Mouse (Mus musculus) heart, embryonic 12.5 days (tissue): ENCODE results near the gene Pja2. TPM values are rescaled to one million over a fixed set of nuclear protein-coding genes. Genes with fewer than 3 reads are reported as not detected.
"Not testable (repeated sequence)": the region's sequence is repeated elsewhere in the genome, so short reads cannot be mapped to it uniquely, and the experiment has no call there.

Source experiments
- ATAC-seq: fragments of 200-750 bp; cut with Nextera tagmentation; 2 replicates; pipeline ENCODE4 v1.8.0; 2017; ENCODE audit warnings: moderate TSS enrichment, moderate library complexity; ENCODE audit not compliant: insufficient number of reproducible peaks, low FRiP score
- H3K27ac ChIP-seq: fragments of 300-500 bp; sonication (generic); 2 replicates; pipeline ENCODE4 v1.5.1; 2016; ENCODE audit warnings: mild to moderate bottlenecking, moderate library complexity; ENCODE audit not compliant: poor library complexity, severe bottlenecking
- H3K27me3 ChIP-seq: fragments of 300-500 bp; sonication (generic); replicated peaks from 2 replicates; pipeline ENCODE4 v1.6.1; 2016; ENCODE audit warnings: mild to moderate bottlenecking, moderate library complexity
- H3K36me3 ChIP-seq: fragments of 300-500 bp; sonication (generic); 2 replicates; pipeline ENCODE4 v1.6.1; 2016; ENCODE audit warnings: mild to moderate bottlenecking, moderate library complexity
- H3K4me1 ChIP-seq: fragments of 300-500 bp; sonication (generic); replicated peaks from 2 replicates; pipeline ENCODE4 v1.6.1; 2016; ENCODE audit warnings: mild to moderate bottlenecking
- H3K4me2 ChIP-seq: fragments of 300-500 bp; sonication (generic); 2 replicates; pipeline ENCODE4 v1.6.1; 2016; ENCODE audit warnings: mild to moderate bottlenecking, moderate library complexity
- H3K4me3 ChIP-seq: fragments of 300-500 bp; sonication (generic); 2 replicates; pipeline ENCODE4 v1.5.1; 2016; ENCODE audit warnings: mild to moderate bottlenecking
- H3K9ac ChIP-seq: fragments of 300-500 bp; sonication (generic); 2 replicates; pipeline ENCODE4 v1.6.1; 2016; ENCODE audit warnings: mild to moderate bottlenecking, moderate library complexity
- H3K9me3 ChIP-seq: fragments of 300-500 bp; sonication (generic); replicated peaks from 2 replicates; pipeline ENCODE4 v1.6.1; 2016; ENCODE audit warnings: mild to moderate bottlenecking, moderate library complexity
- WGBS: fragments of 180-500 bp; shearing (Covaris S2); methylation state at CpG from one replicate; pipeline ENCODE4 v1.1.7; 2016; 5-methylcytosine and 5-hydroxymethylcytosine counted together
- polyA plus RNA-seq: library from polyadenylated mRNA; unstranded; fragments of >200 nt; fragmentation: Nextera tagmentation; extraction: Ambion mirVana; gene quantifications from 2 replicates; pipeline ENCODE4 v1.2.1, GENCODE M21; 2016

Pja2 gene
- polyA plus RNA-seq, 1 experiment from 2014 or later, result 87.5 TPM

- no peak overlapping the region for H3K4me3 ChIP-seq
- H3K36me3 ChIP-seq, result no peaks in the 10 kb centered on the region
- no peak overlapping the region for H3K4me2 ChIP-seq
- peaks cover 12% of the 10 kb centered on the region; the same call in 1 of the 2 replicates for H3K4me1 ChIP-seq
- no peaks in the 10 kb centered on the region for H3K9me3 ChIP-seq
- no peak overlapping the region for H3K9ac ChIP-seq
- 80% methylated on average over 4 of the region's 4 CpGs for WGBS
- no peak overlapping the region for H3K27ac ChIP-seq
- no peaks in the 10 kb centered on the region for H3K27me3 ChIP-seq
- ATAC-seq, result no peak
These were observed 2.2 kb upstream of the Pja2 start for GRCm38 (mm10) chr17:64333956-64334355.

- Histone ChIP-seq H3K4me3 (peak overlapping the region; percentile 100), H3K27me3 (no peaks in the 10 kb centered on the region), H3K36me3 (peaks cover 2% of the 10 kb centered on the region), H3K27ac (peak overlapping the region; percentile 95), H3K9me3 (no peaks in the 10 kb centered on the region), H3K9ac (peak overlapping the region; percentile 76), H3K4me2 (peak overlapping the region; percentile 87), H3K4me1 (peaks cover 12% of the 10 kb centered on the region; the same call in 1 of the 2 replicates)
- ATAC-seq, result no peak
- 20% methylated on average over 5 of the region's 5 CpGs for WGBS
These were observed 1.0 kb upstream of the Pja2 start for GRCm38 (mm10) chr17:64332770-64333096.

- no peaks in the 10 kb centered on the region for H3K9me3 ChIP-seq
- peak overlapping the region; percentile 71 for H3K4me2 ChIP-seq
- peak overlapping the region; percentile 100 for H3K4me3 ChIP-seq
- H3K36me3 ChIP-seq, result peaks cover 3% of the 10 kb centered on the region
- H3K27ac ChIP-seq, result peak overlapping the region; percentile 100
- 0% methylated on average over 59 of the region's 62 CpGs for WGBS
- peak overlapping the region; percentile 98 for H3K9ac ChIP-seq
- H3K4me1 ChIP-seq, result peaks cover 9% of the 10 kb centered on the region; the same call in 1 of the 2 replicates
- H3K27me3 ChIP-seq, result no peaks in the 10 kb centered on the region
- peak; percentile 68 for ATAC-seq
These were observed 322 bp downstream of the Pja2 start for GRCm38 (mm10) chr17:64331291-64331897.

GRCm38 (mm10) chr17:64330885-64331284 lies 831 bp downstream of the Pja2 start:
- WGBS, result 19% methylated on average over 8 of the region's 8 CpGs
- no peak for ATAC-seq
- no peaks in the 10 kb centered on the region for H3K27me3 ChIP-seq
- peak overlapping the region; percentile 100 for H3K4me3 ChIP-seq
- H3K4me1 ChIP-seq, result peaks cover 9% of the 10 kb centered on the region; the same call in 1 of the 2 replicates
- H3K9ac ChIP-seq, result peak overlapping the region; percentile 98
- H3K9me3 ChIP-seq, result no peaks in the 10 kb centered on the region
- peak overlapping the region; percentile 71 for H3K4me2 ChIP-seq
- H3K36me3 ChIP-seq, result peaks cover 5% of the 10 kb centered on the region
- peak overlapping the region; percentile 100 for H3K27ac ChIP-seq

- 0 out of 2 replicates have a peak, but pooled peaks cover 4% of the 10 kb centered on the region for H3K4me1 ChIP-seq
- H3K27ac ChIP-seq, result no peak overlapping the region
- no peak overlapping the region for H3K9ac ChIP-seq
- 77% methylated on average over 2 of the region's 2 CpGs for WGBS
- H3K4me3 ChIP-seq, result no peak overlapping the region
- H3K36me3 ChIP-seq, result peaks cover 15% of the 10 kb centered on the region
- no peak for ATAC-seq
- no peaks in the 10 kb centered on the region for H3K27me3 ChIP-seq
- H3K4me2 ChIP-seq, result no peak overlapping the region
- no peaks in the 10 kb centered on the region for H3K9me3 ChIP-seq
These were observed 7.2 kb downstream of the Pja2 start for GRCm38 (mm10) chr17:64324556-64324955.

- Histone ChIP-seq H3K4me2 (no peak overlapping the region), H3K4me1 (0 out of 2 replicates have a peak, but pooled peaks cover 16% of the 10 kb centered on the region), H3K9ac (no peak overlapping the region), H3K27me3 (no peaks in the 10 kb centered on the region), H3K27ac (no peak overlapping the region), H3K9me3 (no peaks in the 10 kb centered on the region), H3K4me3 (no peak overlapping the region), H3K36me3 (peaks cover 13% of the 10 kb centered on the region)
- no peak for ATAC-seq
These were observed 16.3 kb downstream of the Pja2 start for GRCm38 (mm10) chr17:64315428-64315827.

GRCm38 (mm10) chr17:64314523-64314922 lies 17.2 kb downstream of the Pja2 start:
- not testable (repeated sequence) for H3K27ac ChIP-seq, H3K9me3 ChIP-seq, ATAC-seq, H3K4me2 ChIP-seq, H3K9ac ChIP-seq, H3K4me3 ChIP-seq, H3K27me3 ChIP-seq
- H3K36me3 ChIP-seq, result peaks cover 15% of the 10 kb centered on the region
- H3K4me1 ChIP-seq, result 0 out of 2 replicates have a peak, but pooled peaks cover 16% of the 10 kb centered on the region
- WGBS, result 88% methylated on average over 1 of the region's 1 CpGs

- H3K4me1 ChIP-seq, result no peaks in the 10 kb centered on the region
- H3K27ac ChIP-seq, result no peak overlapping the region
- no peaks in the 10 kb centered on the region for H3K27me3 ChIP-seq
- 64% methylated on average over 5 of the region's 5 CpGs for WGBS
- no peak overlapping the region for H3K9ac ChIP-seq
- no peak overlapping the region for H3K4me3 ChIP-seq
- ATAC-seq, result no peak
- H3K9me3 ChIP-seq, result no peaks in the 10 kb centered on the region
- H3K4me2 ChIP-seq, result no peak overlapping the region
- H3K36me3 ChIP-seq, result peaks cover 38% of the 10 kb centered on the region
These were observed 34.1 kb downstream of the Pja2 start for GRCm38 (mm10) chr17:64297628-64298027.

GRCm38 (mm10) chr17:64292740-64293139 lies 39.0 kb downstream of the Pja2 start:
- no peak for ATAC-seq
- Histone ChIP-seq H3K9me3 (no peaks in the 10 kb centered on the region), H3K27ac (no peak overlapping the region), H3K9ac (no peak overlapping the region), H3K36me3 (peaks cover 40% of the 10 kb centered on the region), H3K4me1 (no peaks in the 10 kb centered on the region), H3K4me2 (no peak overlapping the region), H3K4me3 (no peak overlapping the region), H3K27me3 (no peaks in the 10 kb centered on the region)
- WGBS, result 96% methylated on average over 8 of the region's 8 CpGs

GRCm38 (mm10) chr17:64289684-64290083 lies 42.0 kb downstream of the Pja2 start:
- H3K4me1 ChIP-seq, result no peaks in the 10 kb centered on the region
- H3K4me3 ChIP-seq, result no peak overlapping the region
- no peaks in the 10 kb centered on the region for H3K9me3 ChIP-seq
- no peak overlapping the region for H3K4me2 ChIP-seq
- H3K27ac ChIP-seq, result no peak overlapping the region
- H3K36me3 ChIP-seq, result peaks cover 56% of the 10 kb centered on the region
- 81% methylated on average over 4 of the region's 4 CpGs for WGBS
- no peaks in the 10 kb centered on the region for H3K27me3 ChIP-seq
- ATAC-seq, result no peak
- no peak overlapping the region for H3K9ac ChIP-seq

GRCm38 (mm10) chr17:64288000-64288399 lies 43.7 kb downstream of the Pja2 start:
- H3K4me3 ChIP-seq, result no peak overlapping the region
- no peaks in the 10 kb centered on the region for H3K27me3 ChIP-seq
- peaks cover 61% of the 10 kb centered on the region for H3K36me3 ChIP-seq
- H3K27ac ChIP-seq, result no peak overlapping the region
- no peaks in the 10 kb centered on the region for H3K9me3 ChIP-seq
- ATAC-seq, result no peak
- H3K4me2 ChIP-seq, result no peak overlapping the region
- 81% methylated on average over 7 of the region's 7 CpGs for WGBS
- H3K9ac ChIP-seq, result no peak overlapping the region
- H3K4me1 ChIP-seq, result no peaks in the 10 kb centered on the region

- Histone ChIP-seq H3K4me3 (no peak overlapping the region), H3K9me3 (no peaks in the 10 kb centered on the region), H3K27ac (no peak overlapping the region), H3K36me3 (peaks cover 63% of the 10 kb centered on the region), H3K27me3 (no peaks in the 10 kb centered on the region), H3K4me1 (no peaks in the 10 kb centered on the region), H3K9ac (no peak overlapping the region), H3K4me2 (no peak overlapping the region)
- 84% methylated on average over 3 of the region's 3 CpGs for WGBS
- ATAC-seq, result no peak
These were observed 44.9 kb downstream of the Pja2 start for GRCm38 (mm10) chr17:64286836-64287235.
